Mouse (Mus musculus) left cerebral cortex, adult 11 months (tissue): Measurements from ENCODE around the gene Casz1.

Source experiments
- DNase-seq: peaks from one replicate; pipeline ENCODE4 v3.0.0; 2022; ENCODE audit warnings: low spot score

Casz1 gene

DNA sequence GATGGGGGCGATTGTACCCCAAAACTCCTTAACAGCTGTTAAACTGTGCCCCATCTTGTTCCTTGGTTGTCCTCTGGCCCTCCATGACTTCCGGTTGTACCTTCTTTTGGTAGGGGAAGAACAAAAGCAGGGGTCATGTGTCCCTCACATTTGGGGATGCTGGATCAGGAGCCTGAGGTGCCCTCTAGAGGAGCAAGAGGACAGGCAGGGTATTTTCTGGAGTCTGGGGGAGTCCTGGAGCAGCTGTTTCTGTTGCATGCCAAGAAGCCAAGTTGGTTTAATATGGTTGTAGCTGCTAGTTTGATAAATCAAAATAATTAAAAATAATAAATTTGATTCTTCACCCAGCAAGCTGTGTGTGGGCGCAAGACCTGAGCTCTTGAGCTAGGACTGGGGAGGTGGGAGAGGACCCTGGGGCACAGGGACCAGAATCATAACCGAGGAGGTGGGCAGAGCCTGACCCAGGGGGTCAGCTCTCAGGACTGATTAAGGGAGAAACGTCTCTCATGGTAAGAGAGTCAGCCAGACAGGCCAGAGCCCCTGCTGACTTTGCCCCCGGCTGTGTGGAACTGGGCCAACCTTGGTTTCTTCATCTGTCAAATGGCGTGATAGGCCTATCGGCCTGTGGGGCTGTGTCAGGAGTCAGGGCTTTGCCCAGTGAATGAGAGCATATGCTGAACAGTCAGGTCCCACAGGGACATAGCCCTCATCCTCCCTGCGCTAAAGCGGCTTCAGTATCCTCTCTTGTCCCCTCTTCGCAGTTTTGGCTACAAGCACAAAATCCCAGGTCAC is 74.2 kb downstream of the Casz1 start:
- DNase-seq, result no peak

DNA sequence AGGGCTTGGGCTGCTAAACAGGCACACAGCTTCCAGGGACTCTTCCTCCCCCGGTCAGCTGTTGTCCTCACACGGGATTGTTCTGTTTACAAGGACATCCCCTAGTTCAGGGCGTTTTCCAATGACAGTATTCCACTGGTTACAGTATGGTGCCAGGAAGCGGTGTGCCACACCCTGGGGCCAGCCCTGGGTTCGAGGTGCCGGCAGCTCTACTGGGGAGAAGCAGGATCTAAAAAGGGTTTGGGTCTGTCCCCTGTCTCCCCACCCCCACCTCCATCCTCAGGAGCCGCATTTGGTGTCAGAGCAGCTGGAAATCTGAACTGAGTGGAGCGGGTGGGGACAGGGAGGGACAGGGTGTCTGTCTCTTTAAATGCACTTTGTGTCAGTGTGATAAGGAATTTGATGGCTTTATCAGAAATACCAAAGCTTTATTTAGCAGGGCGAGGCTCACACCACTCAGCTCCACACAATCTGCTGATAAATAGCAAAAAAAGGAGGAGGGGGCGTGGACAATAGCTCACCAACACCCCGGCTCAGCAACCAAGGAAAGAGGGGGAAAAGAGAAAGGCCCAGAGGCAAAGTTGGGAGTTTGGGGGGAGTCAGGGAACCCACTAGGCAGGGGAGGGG is 74.9 kb downstream of the Casz1 start:
- DNase-seq, result no peak

DNA sequence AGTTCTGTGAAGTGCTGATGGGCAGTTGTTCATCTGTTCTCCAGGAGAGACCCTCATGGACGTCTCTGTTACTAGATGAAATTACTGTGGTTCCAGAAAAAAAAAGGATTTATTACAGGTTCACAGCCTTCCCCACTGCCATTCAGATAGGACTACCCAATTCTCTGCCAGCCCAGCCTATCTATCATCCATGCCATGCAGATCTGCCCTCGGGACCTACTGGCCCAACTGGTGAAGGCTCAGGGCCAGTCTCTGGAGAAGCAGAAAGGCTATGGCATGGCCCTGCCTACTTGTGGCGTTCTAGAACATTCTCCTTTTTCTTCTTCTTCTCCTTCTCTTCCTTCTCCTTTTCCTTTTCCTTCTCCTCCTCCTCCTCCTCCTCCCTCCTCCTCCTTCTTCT is 75.4 kb downstream of the Casz1 start:
- no peak for DNase-seq

- no peak for DNase-seq
Measured at GRCm38 (mm10) chr4:148881001-148881669, 76.9 kb downstream of the Casz1 start.

DNA sequence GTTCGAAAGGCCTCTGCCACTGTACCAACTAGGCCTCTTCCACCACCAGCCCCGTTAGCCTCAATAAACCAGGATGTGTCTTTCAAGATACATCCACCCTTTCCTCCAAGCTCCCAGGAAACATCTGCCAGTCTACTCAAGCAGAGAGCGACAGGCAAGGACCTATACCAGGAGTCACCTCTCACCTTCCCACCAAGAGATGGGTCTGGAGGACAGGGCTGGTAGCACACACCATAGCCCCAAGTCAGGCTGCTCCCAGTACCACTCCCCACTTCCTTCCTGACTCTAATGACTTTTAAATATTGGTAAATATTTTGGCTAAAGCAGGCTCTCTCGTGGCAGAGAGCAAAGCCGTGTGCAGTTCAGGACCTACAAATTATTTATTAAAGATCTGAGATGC is 77.6 kb downstream of the Casz1 start:
- DNase-seq, result no peak

DNA sequence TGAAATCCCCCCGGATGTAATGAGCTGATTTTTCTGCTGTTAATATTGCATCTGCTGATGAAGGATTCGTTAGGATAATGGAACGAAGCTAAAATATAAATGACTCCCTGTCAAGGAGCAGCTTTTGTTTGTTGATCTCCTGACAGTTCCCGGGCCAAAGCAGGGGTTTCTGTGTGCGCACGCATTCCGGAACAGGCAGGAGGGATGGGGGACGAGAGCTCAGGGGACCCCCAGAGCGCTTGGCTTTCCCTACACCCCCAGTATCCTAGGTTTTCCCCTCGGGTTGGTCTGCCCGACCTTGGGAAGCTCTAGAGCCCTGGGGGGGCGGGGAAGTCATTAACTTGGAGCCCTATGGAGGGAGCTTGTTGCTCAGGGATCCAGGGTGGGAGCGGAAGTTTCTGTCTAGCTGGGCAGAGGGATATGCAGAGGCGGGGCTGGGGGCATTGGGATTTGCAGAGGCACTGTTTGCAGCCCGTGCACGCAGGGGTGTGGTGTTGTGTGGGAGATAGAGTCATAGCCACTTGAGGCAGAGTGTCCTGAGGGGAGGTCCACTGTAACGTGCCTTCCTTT is 78.2 kb downstream of the Casz1 start:
- no peak for DNase-seq

- no peak for DNase-seq
Measured at GRCm38 (mm10) chr4:148884596-148884995, 80.4 kb downstream of the Casz1 start.

DNA sequence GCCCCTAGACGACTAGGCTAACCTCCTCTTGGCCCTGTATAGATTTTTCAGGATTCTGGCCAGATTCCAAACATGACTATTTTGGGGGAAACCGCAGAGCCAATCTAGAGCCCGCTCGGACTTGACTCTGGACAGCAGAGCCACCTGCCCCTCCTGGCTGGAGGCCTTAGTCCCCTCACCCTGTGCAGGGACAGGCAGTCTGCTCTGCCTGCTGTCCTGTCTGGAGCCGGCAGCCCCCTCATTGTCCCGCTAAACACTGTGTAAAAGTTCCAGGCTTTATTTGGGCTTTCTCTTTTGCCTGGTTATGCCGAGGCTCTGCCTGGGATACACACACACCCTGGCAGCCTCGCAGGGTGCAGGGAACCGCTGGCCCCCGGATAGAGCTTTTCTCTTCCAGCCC is 81.2 kb downstream of the Casz1 start:
- DNase-seq, result no peak

GRCm38 (mm10) chr4:148885921-148886540 is 81.8 kb downstream of the Casz1 start:
- no peak for DNase-seq

GRCm38 (mm10) chr4:148888229-148888628 is 84.0 kb downstream of the Casz1 start:
- no peak for DNase-seq

DNA sequence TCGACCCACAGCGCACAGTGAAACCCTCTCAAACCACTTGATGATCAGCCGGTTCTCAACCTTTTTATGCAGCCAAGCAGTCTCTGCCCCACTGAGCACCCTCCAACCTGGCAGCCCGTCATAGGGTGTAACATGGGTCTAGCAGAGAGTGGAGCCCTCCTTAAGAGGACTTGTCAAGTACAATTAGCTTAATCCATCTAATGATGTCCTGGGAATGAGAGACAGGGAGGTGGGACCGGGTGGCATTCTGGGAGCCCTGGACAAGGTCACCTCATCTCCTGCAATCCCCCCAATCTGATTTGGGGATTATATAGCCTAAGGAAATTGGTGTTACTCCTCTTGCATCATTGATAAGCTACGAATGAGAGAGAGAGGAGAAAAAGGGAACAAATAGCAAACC is 84.8 kb downstream of the Casz1 start:
- DNase-seq, result no peak

- DNase-seq, result no peak
Measured at GRCm38 (mm10) chr4:148890442-148890841, 86.2 kb downstream of the Casz1 start.

GRCm38 (mm10) chr4:148890892-148891838 is 86.9 kb downstream of the Casz1 start:
- no peak for DNase-seq

DNA sequence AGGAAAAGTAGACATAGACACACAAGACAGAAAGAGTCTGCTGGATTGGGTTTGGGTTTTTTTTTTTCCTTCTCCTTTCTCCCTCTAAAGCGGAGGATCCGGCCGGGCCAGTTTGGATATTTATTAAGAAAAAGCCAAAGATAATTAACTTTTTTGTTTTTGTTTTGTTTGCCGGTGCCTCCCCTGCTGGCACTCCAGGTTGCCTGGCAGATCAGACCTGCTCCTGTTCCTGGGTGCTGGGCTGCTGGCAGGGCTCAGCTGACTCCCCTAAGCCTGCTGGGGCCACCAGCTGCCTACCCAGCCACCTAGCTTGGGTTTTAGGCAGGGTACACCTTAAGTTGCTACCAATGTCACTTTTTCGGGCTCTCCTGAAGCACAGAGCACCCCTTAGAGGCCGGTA is 91.9 kb downstream of the Casz1 start:
- no peak for DNase-seq

GRCm38 (mm10) chr4:148899927-148900294 is 95.7 kb downstream of the Casz1 start:
- no peak for DNase-seq

DNA sequence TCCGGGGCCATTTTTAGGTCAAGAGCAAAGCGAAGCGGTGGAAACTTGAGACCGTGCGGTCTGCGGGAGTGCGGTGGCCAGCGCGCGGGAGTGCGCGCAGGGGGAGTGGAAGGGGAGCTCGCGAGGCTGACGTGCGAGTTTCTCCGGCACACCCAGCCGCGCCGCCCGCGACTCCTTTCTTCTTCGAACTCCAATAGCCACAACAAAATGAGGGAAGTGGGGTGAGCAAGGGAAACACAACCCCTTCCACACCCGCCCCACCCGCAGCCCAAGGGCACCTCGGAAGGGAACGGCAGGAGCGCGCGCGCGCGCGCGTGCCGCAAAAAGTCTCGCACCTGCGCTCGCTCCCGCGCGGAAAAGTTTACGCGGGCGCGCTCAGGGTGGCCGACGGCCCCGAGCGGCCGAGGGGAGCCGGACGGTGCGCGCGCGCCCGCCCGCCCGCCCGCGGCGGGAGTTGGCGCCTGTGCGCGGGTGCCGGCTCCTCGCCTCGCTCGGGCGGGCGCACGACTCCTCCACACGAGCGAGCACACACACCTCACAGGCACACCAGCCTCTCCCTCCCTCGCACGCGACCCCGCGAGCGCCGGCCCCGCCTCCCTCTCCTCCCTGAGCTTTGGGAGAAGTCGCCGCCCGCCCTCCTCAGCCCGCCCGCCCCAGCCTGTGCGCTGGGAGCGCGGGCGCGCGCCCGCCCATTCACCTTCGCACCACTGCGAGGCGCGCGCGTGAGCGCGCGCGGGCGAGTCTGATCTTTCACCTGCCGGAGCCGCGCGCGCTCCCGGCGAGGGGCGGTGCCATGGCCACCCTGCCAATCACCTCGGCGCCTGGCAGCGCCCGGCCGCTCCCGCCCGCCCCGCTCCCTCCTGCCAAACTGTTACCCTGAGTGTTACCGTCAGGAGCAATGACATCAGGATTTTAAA is 96.3 kb downstream of the Casz1 start:
- peak; percentile 23 for DNase-seq

DNA sequence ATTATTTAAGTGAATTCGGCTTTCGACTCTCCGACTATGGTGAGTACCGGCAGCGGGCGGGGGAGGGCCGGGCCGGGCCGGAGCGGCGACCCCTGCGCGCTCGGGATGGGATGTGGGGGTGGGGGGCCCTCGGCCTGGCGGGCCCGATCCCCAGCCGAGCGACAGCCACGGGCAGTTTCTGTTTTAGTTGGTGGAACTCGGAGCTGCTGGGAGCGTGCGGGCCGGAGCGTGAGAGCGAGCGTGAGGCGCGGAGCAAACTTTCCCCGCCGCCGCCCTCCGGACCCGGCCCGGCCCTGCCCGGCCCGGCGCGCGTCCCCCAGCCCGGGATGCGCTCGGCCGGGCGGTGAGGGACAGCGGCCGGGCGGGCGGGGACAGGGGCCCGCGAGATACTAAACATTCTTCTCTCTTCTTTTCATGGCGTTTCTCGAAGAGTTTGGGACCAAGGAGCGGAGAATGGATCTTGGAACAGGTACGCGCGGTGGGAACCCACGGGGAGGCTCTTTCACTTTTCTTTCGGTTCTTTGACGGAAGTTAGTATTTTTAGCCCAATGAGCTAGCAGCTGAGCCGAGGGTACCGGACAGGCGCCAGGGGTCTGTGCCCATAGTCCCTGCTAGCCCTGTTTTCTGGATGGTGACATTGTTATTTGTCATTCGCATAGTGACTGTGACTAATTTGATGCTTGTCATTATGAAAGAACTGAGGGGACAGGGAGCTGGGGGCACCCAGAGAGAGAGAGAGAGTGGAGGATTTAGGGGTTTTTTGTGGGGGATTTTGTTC is 97.2 kb downstream of the Casz1 start:
- no peak for DNase-seq

DNA sequence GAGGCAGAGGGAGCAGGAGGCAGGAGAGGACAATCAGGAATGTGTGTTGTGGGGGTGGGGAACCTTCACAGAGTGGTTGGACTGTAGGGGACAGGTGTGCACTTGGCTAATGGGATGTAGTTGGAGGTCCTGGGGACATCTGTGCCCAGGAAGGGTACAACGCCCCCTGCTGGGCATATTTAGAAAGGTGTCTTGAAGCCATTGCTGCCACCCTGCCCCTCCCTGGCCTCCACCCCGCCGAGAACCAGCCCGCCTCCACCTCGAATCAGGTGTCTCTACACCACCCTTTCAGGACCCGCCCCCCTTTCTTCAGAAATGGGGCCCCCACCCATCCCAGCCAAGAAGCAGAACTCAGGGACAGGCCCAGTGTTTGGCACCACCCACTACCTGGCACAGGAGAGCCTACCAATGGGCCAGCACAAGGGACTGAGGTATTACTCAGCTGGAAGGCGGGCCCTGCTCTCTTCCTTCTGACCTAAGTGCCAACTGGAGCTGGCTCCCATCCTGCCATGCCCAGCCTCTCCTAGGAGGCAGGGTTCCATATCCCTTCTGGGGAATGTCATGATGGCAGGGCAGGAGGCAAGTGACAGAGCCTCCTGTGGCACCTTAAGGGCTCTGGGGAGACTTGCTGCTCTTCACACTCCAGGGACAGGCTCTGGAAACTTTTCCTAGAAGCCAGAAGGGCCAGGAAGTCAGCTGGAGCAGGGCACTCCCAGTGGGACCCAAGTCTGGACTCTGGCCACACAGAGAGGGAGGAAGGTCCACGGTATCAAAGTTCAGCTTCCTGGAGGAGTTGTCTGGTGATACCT is 98.9 kb downstream of the Casz1 start:
- no peak for DNase-seq

DNA sequence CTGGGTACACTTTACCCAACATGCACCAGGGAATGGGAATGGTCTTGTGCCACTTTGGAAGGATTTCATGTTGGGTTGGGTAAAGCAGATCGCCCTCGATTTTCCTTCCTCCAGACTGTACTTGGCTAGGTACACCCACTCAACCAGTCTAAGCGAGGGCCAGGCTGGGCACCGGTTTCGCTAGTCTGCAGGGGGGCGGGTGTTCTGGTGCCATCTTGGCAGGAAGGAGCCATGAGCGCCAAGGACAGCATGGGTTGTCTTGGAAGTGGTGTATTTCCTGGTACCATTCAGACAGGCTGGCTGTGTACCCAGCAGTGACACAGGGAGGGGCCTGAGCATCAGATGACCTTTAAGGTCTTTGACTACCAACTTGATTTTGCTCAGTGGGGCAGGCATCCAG is 101.1 kb downstream of the Casz1 start:
- DNase-seq, result no peak
